Mouse (Mus musculus) Muller cell, postnatal 12 days (primary cell): ENCODE measurements around the gene Mroh8.
"Not testable (repeated sequence)": the region's sequence is repeated elsewhere in the genome, so short reads cannot be mapped to it uniquely, and the experiment has no call there.

Experiments
- DNase-seq: peaks from one replicate; pipeline ENCODE4 v3.0.0-alpha.2; 2015; ENCODE audit errors: inconsistent ontology term

Gene Mroh8

GRCm38 (mm10) chr2:157288996-157289395 is 9.6 kb upstream of the Mroh8 start:
- no peak for DNase-seq

- peak; percentile 26 for DNase-seq
Observed at GRCm38 (mm10) chr2:157287542-157287941, 8.2 kb upstream of the Mroh8 start.

GRCm38 (mm10) chr2:157283321-157283720 is 4.0 kb upstream of the Mroh8 start:
- no peak for DNase-seq

GRCm38 (mm10) chr2:157278717-157279415 is 483 bp downstream of the Mroh8 start, which contains the start of gene Rpn2:
Rpn2 (plus strand) TSS chr2:157279017.
- DNase-seq = peak; percentile 99

GRCm38 (mm10) chr2:157263832-157264231 is 15.5 kb downstream of the Mroh8 start:
- no peak for DNase-seq

- no peak for DNase-seq
Observed at GRCm38 (mm10) chr2:157263101-157263500, 16.2 kb downstream of the Mroh8 start.

- no peak for DNase-seq
Observed at GRCm38 (mm10) chr2:157262506-157262905, 16.8 kb downstream of the Mroh8 start.

- no peak for DNase-seq
Observed at GRCm38 (mm10) chr2:157261930-157262329, 17.4 kb downstream of the Mroh8 start.

GRCm38 (mm10) chr2:157259720-157260119 is 19.6 kb downstream of the Mroh8 start:
- peak; percentile 14 for DNase-seq

- no peak for DNase-seq
Observed at GRCm38 (mm10) chr2:157248111-157248510, 31.2 kb downstream of the Mroh8 start.

GRCm38 (mm10) chr2:157245603-157246002 is 33.7 kb downstream of the Mroh8 start:
- no peak for DNase-seq

- DNase-seq = no peak
Observed at GRCm38 (mm10) chr2:157245001-157245400, 34.3 kb downstream of the Mroh8 start.

GRCm38 (mm10) chr2:157235946-157236345 is 43.4 kb downstream of the Mroh8 start:
- no peak for DNase-seq

- not testable (repeated sequence) for DNase-seq
Observed at GRCm38 (mm10) chr2:157221916-157222315, 57.4 kb downstream of the Mroh8 start.

- DNase-seq = no peak
Observed at GRCm38 (mm10) chr2:157220108-157220507, 59.2 kb downstream of the Mroh8 start.

GRCm38 (mm10) chr2:157211731-157212130 is 67.6 kb downstream of the Mroh8 start:
- DNase-seq = no peak

- peak; percentile 98 for DNase-seq
Observed at GRCm38 (mm10) chr2:157204366-157205218, 74.8 kb downstream of the Mroh8 start, which contains the start of gene Rbl1. Rbl1 (minus strand) TSS chr2:157204534.

- peak; percentile 64 for DNase-seq
Observed at GRCm38 (mm10) chr2:157203459-157204365, 75.6 kb downstream of the Mroh8 start.

- DNase-seq = no peak
Observed at GRCm38 (mm10) chr2:157203026-157203425, 76.3 kb downstream of the Mroh8 start.

- DNase-seq = no peak
Observed at GRCm38 (mm10) chr2:157202361-157202760, 77.0 kb downstream of the Mroh8 start.

GRCm38 (mm10) chr2:157201081-157201830 is 78.1 kb downstream of the Mroh8 start:
- DNase-seq = peak; percentile 57
